Mouse (Mus musculus): ENCODE results near the gene Hacl1.

The Hacl1 gene

DNA sequence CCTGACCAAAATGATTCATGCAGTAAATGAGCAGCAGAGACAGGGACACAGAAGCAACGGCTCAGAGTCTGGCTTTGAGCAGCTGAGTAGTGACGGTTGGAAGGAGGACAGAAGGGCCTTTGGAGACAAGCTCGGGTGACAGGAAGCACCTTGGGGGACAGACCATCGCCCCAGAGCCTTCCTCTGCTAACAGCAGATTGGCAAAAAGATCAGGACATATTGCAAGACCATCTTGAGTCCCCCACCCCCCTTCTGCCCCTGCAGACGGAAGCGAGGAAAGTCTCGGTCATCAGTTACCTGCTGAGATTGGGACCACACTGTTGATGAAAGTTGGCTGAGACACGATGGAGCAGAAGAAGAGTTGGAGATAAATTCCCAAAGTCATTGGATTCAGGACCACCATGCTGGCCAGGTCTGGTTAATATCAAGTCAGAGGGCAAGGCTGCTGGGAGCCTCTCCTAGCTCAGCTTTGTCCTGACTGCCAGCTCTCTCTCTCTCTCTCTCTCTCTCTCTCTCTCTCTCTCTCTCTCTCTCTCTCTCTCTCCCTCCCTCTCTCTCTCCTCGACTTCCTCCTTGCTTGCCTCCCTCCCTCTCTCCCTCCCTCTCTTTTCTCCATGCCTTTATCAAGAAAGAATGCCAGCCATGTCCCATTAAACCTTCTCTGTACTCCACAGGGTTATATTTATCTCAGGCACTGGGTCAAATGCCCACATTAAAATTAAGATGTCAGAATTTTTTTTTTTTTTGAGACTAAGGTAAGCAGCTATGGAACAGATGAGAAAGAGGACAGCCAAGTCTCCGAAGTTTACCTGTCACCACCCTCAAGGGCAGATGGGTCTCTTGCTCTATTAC is 64.0 kb downstream of the Hacl1 start:
- WGBS = 44% methylated on average over 10 of the region's 10 CpGs

DNA sequence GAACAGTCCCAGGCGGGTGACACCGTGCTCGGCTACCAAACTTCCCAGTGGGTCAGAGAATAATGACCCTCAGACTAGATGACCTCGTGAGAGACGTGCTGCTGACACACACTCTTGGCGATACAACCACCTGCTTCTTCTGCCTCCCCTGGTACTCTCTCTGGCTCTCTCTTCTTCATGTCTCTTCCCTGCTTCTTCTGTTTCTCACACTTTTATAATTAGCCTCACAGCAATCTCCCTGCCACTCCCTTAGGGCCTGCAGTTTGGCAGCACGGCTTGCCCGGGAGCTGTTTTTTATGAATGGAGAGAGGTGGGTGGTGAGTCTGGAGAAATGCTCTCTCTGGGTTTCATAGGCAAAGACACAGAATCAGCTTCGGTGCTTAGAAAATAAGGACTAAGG is 65.2 kb downstream of the Hacl1 start:
- 44% methylated on average over 9 of the region's 9 CpGs for WGBS

DNA sequence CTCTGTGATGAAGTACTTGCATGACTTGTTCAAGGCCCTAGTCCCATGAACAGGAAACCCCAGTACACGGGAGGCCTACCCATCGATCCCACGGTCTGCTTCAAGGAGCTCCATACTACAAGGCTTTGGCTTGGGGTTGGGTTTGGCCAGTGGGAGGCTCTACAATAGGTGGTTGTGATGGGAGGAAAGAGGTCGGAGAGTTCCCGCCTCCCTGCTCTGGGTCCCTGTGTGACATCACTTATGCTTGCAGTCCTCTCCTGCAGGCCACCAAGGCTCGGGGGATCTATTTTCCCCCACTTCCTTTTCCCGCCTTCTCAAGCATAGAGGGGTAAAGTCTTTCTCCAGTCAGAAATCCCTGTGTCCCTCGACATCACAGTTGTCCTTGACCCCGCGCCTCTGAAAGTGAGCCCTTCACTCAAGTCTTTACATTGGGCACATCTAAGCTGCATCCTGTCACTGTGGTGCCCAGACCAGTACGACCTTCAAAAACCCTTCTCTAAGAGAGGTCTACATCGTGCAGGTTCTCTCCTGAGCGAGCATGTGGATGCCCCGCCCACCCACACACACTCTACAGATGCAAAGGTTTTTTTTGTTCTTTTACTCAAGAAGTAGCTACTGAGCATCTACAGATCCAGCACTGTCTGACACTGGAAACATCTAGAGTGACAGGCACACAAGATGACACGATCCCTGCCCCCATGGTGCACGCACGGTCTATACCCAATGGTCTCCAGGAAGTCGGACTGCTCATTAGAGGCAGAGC is 66.0 kb downstream of the Hacl1 start:
- 82% methylated on average over 18 of the region's 18 CpGs for WGBS

DNA sequence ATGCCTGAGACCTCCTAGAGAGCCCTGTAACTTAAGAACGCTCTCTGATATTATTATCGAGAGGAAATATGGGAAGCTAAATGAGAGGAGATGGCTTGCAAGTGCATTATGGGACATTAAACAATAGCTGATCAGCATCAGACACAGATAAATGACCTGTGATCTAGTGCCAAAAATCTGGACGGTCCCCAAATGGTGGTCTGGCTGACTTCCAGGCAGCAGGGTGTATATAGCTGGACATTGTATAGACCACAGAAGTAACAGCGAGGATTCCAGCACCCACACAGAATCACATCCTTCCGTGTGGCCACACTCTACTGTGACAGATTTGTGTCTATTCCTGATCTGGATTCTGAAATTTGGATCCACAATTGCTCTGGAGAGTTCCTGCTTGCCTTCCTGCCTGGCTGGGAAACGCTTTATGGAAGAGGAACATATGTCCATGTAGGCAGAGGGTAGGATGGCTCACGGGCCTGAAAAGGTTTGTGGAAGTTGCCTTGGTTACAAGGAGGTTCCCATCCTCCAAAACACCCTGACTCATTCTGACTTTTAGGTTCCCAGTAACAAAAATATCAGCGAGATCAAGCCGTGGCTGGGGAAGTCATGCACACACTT is 68.4 kb downstream of the Hacl1 start:
- 42% methylated on average over 9 of the region's 9 CpGs for WGBS

DNA sequence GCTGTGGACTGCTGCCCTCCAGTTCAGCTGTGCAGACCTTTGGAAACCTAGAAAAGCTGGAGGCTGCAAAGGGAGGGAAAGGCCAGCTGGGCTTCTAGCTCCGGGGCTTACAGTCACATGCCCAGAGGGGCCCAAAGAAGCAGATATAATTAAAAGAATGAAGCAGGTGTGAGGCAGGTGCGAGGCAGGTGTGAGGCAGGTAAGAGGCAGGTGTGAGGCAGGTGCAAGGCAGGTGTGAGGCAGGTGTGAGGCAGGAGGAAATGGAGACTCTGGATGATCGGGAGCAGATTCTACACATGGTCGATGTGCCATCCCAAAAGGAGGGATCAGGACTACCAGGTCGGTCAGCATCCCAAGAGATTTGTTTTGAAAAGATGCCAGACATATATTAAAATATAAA is 69.7 kb downstream of the Hacl1 start:
- WGBS = 84% methylated on average over 5 of the region's 5 CpGs

DNA sequence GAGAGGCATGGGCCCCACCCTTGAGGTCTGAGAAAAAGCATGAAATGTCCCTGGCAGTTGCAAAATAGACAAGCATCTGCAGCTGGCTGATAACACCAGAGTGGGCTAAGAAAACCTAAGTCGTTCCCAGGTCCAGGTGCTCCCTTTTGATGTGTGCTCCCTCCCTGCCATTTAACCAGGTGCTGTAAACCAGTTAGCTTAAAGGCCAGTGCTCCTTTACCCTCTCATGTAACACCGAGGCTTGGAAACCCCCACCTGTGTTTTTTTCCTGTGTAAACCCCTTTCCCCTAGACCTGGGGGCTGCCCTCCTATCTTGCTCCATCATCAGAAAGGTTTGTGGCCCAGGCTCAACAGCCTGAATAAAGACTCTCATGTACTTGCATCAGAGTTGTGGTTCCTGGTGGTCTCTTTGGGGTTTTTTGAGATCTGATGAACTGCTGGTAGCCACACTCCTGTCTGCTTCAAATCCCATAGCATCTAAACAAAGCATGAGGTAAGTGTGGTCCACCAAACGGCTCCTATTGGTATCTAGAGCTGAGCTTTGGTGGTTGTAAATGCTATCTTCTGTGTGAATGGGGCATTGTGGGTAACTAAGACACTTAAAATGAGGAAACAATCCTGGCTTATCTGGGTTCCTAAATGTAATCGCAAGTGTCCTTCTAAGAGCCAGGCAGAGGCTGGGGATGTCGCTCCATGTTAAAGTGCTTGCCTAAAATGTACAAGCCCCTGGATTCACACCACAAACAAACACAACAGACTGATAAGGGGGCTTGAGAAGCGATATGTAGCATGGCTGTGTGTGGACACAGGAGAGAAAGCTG is 70.7 kb downstream of the Hacl1 start:
- WGBS = 90% methylated on average over 6 of the region's 6 CpGs

DNA sequence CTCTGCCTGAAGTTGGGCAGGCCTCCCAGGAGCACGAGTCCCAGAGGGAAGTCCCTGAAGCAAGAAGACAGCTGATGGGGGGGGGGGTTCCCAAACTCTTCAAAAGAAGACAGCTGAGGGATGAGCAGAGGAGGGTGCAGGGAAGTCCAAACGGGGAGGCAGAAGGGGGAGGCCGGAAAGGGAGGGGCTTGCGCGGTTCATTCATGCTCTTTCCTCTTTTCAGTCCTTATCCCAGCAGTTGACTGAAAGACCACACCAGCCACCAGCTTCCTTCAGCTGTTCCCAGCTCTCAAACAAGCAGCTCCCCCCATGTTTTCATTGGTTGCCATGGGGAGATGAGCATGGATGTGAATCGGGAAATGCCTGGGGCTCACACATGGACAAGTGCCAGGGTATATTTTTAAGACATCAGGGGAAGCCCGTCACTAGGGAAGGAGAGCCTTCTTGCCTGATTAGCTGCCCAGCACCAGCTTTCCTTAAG is 71.9 kb downstream of the Hacl1 start:
- WGBS = 29% methylated on average over 7 of the region's 7 CpGs

DNA sequence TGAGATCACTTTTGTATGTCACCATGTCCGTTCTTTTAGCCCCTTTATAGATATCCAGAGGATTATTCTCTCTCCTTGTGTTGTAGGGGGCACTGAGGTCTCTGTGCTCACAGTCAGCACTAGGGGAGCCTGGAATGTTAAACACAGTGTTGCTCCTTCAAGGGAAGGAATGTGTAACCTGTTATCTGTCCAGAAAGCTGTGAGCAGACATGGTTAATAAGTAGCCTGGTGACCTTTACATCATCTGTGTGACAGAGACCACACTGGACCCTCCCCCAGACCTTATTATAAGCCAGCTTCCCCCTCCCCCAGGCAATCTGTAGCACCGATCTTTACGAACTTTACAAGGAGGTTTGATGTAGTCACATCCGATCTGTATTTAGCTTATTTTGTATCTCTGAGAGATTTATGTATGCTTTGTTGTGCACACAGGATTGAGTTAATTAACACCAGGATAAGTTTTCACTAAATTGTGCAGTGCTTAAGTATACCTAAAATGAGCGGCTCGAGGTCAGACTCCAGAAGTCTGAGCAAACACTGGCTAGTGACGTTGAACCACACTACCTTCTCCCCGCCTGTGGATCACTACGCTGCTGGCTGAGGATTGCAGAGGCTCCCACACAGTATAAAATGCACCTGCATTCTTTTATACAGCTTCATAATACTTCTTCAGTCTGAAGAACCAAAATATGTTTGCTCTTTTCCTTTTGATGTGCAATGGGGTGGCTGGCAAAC is 75.4 kb downstream of the Hacl1 start:
- 88% methylated on average over 9 of the region's 9 CpGs for WGBS

DNA sequence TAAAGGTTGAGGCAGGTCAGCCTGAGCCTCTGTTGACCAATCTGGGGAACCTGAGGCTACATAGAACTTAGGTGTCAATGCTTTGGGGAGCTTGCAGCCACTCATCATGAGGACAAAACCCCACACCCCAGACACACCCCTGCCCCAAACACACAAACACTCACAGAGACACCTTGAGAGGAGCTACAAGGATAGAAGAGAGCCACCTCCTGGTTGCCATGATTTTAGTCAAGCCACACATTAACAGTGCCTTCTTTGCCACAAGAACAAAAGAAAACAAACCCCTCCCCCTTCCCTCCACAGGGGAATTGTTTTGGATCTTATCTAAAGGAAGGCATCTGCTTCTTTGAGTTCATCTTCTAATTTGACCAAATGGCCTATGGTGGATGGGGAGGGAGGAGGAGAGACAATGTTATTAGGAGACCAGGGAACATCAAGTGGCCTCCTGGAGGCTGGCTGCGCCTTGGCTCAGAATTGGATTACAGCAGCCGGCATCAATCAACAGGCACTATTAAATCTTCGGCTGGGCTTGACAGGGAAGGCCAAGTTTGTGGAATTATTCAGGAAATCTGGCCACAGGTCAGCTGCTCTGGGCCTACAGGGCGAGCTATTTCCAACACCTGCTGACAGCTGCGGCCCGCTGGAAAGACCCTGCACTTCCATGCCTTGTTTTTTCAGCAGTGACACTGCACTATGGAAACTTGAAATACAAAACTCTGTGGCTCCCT is 76.5 kb downstream of the Hacl1 start:
- 65% methylated on average over 6 of the region's 6 CpGs for WGBS

DNA sequence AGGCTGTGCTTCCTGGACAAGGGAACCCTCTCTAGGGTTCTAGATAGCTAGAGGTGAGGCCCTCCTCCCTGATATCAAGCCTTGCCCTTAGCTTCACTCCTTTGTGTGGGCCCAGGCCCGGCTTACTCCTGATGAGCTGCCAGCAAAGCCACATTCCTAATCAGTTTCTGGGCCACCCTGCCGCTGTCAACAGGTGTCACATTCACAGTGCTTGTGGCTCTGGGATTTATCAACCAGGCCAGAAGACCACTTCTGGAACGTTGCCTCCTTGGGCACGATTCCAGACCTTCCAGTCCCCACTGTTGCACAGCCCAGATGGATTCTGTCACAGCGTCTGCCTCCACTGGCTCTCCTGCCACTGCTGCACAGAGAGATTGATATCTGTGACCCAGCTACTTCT is 80.2 kb downstream of the Hacl1 start:
- WGBS = 63% methylated on average over 5 of the region's 5 CpGs

DNA sequence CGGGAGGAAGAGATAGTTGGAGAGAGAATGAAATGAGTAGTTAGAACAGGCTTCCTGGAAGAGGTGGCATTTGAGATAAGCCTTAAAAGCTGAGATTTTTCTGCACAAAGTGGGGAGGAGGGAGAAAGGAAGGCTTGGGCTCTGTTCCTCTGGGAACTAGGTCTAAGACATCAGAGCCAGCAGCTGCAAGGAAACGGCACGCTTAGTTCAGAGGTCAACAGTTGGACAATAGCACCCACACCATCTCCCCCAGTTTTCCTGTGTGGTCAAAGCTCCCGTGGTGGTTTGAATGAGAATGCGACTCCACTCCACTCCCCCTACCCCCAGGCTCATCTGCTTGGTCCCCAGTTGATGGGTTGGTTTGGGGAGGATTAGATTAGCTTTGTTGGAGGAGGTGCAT is 81.9 kb downstream of the Hacl1 start:
- WGBS = 72% methylated on average over 5 of the region's 5 CpGs

DNA sequence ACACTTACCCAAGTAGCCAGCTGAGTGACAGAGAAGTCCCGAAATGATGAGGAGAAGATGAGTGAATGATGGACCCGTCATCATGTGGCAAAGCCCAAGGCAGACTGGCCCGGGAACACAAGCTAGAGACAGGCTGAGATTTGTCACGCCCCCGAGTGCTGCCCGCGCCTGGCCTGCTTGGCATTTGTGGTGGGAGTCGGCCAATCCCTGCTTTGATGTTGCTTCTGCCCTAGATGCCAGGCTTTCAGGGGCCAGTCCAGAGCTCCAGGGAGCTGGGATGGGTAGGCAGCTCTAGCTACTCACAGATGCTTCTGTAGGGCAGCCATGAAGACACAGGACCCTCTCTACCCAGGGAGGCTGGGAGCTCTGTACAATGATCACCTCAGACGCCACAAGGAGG is 83.3 kb downstream of the Hacl1 start:
- WGBS = 76% methylated on average over 9 of the region's 9 CpGs

DNA sequence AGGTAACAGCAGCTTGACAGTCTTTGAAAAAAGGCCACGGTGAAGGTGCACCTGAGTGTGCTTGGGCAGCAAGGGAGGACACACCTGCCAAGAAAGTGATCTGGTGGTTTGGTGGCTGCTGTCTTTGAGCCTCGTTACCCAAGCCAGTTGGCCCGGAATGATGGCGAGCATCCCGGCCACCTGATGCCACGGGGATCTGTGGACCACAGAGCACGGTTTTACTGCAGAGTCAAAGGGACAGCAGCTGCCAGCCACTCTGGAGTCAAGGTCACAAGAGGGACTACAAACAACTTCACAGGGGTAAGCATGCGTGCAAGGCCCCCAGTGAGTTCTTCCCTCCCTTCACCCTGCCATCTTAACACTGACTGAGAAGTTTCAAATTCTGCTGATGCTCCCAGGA is 83.8 kb downstream of the Hacl1 start:
- 89% methylated on average over 8 of the region's 8 CpGs for WGBS

DNA sequence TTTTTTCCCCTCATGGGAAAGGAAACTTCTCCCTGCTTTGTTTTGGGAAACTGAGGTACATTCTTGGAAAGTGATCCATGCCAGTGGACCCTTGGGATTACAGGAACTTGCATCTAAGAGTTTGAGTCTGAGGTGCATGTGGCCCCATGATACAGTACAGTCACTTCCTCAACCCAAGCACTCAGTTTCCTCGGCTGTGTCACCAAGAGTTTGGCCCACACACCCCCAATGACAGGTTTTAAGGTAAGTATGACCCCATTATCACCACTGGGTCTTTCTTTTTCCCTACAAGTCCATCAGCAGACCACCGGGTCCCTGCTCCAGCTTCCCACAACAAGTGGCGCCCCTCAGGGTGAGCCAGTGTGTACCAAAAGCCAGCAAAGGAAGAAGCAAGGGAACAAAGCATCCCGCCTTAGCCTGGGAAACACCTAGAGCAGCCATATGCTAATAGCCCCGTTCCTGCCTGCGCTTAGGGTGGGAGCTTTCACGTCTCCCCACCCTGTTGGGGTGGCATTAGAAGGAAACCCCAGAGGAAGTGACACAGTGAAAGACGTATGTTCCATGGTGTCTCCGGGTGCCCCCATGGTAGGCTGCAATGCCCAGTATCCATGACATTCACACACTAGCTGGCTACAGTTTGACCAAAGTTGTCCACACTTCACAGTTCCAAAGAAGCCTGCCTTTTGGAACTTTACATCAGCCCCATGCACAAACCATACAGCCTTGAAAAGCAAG is 84.4 kb downstream of the Hacl1 start:
- WGBS = 89% methylated on average over 9 of the region's 9 CpGs

DNA sequence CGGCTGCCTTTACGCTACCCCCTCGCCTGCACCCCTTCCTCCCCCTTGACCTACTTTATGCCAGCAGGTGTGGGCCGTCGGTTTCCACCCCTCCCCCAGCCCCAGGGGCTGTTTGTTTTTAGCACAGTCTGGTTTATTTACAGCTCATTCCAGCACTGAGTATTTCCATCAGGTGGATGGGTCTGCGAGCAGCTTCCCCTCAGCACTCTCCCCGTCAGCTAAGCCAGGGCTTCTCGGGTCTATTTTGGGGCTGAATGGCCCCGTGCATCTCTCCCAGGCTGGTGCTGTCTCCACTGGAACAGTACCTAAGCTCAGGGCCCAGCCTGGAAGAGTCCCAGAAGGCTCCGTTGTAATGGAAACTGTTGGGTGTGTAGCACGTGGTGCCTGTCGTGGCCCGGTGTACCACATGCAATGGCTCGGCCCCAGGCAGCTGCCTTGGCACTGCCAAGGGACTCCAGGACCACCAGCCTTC is 85.1 kb downstream of the Hacl1 start:
- WGBS = 26% methylated on average over 14 of the region's 14 CpGs

DNA sequence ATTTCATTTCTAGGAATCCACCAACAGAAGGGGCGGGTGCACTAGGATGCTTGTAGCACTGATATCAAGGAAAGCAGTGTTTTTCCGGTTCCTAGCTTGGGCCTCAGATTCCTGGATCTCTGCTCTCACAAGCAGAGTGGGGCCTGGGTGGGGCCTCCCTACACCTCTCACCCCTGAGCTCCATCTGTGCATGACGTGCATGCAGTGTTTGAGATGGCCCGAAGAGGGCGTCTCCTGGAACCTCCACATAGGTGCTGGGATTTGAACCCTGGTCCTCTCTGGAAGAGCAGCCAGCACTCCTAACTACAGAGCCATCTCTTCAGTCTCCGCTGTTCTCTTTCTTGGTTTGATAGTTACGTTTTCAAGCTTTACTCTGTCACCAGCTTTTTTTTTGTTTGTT is 86.1 kb downstream of the Hacl1 start:
- 95% methylated on average over 7 of the region's 7 CpGs for WGBS
